Mouse (Mus musculus): Measurements from ENCODE around the gene Tmem8b. TPM values are rescaled to one million over a fixed set of nuclear protein-coding genes. Genes with fewer than 3 reads are reported as not detected.

Tmem8b gene
- polyA plus RNA-seq, 1 experiment from 2014 or later: 2.7 TPM

DNA sequence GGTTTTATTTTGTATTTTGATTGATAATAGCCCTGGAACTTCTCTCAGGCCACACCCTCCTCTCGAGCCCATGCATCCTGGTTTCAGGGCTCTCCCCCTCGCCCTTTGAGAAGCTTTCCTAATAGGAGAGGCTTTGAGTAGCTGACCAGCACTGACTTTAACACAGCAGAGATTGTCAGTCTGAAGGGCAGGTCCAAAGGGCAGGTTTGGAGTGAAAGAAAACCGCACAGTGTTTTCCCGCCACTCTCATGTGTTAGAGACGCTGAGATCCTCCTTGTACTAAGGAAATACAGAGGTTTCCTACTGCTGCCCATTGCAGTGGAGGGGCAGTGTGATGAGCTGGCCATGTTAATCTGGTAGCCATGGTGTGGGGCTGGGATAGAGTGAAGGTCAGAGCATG lies 6.2 kb downstream of the Tmem8b start:
- H3K27me3 ChIP-seq (ENCODE audit: control insufficient read depth, insufficient read depth, low read length): no peaks in the 10 kb centered on the region
- ATAC-seq (replicated peaks; ENCODE audit: insufficient number of reproducible peaks, low FRiP score, low TSS enrichment): no peak
- 74% methylated on average over 5 of the region's 5 CpGs for WGBS (ENCODE audit: insufficient replicate concordance)

DNA sequence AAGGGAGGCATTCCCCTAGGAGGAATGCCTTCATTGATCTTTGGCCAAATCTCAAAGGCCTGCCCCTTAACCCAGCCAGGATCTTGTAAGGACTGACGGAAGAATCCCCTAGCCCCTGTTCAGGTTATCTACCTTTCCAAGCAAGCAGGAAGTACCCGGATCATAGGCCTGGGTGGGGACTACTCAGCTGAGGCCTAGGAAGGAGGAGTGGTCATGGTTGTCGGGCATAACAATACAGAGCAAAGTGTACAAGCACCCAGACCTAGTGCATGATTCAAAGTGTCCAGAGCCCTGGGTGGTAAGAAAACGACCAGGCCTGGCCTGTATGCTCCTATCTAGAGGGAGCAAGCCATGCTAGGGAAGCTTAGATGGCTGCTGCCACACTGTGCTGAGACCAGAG lies 6.8 kb downstream of the Tmem8b start:
- Histone ChIP-seq H3K36me3 (ENCODE audit: control insufficient read depth, insufficient read depth, low read length) (peaks cover 2% of the 10 kb centered on the region; the same call in 1 of the 2 replicates), H3K4me2 (no peak overlapping the region), H3K4me3 (ENCODE audit: low read depth, low read length) (no peak overlapping the region), H3K9ac (ENCODE audit: low read depth, low read length) (no peak overlapping the region), H3K27ac (ENCODE audit: low read depth, low read length) (no peak overlapping the region), H3K9me3 (replicated peaks; ENCODE audit: control insufficient read depth, low read length) (no peaks in the 10 kb centered on the region), H3K4me1 (ENCODE audit: control insufficient read depth, insufficient read depth, low read length) (0 out of 2 replicates have a peak, but pooled peaks cover 4% of the 10 kb centered on the region), H3K27me3 (ENCODE audit: control insufficient read depth, insufficient read depth, low read length) (no peaks in the 10 kb centered on the region)
- 69% methylated on average over 4 of the region's 4 CpGs for WGBS (ENCODE audit: insufficient replicate concordance)
- ATAC-seq (replicated peaks; ENCODE audit: insufficient number of reproducible peaks, low FRiP score, low TSS enrichment): no peak

More for the DNA sequence above, 6.2 kb downstream of the Tmem8b start:
- Histone ChIP-seq H3K4me2 (no peak overlapping the region), H3K9ac (ENCODE audit: low read depth, low read length) (no peak overlapping the region), H3K27ac (ENCODE audit: low read depth, low read length) (no peak overlapping the region), H3K4me3 (ENCODE audit: low read depth, low read length) (no peak overlapping the region), H3K9me3 (replicated peaks; ENCODE audit: control insufficient read depth, low read length) (no peaks in the 10 kb centered on the region), H3K4me1 (ENCODE audit: control insufficient read depth, insufficient read depth, low read length) (peaks cover 5% of the 10 kb centered on the region), H3K36me3 (ENCODE audit: control insufficient read depth, insufficient read depth, low read length) (peaks cover 2% of the 10 kb centered on the region; the same call in 1 of the 2 replicates)

DNA sequence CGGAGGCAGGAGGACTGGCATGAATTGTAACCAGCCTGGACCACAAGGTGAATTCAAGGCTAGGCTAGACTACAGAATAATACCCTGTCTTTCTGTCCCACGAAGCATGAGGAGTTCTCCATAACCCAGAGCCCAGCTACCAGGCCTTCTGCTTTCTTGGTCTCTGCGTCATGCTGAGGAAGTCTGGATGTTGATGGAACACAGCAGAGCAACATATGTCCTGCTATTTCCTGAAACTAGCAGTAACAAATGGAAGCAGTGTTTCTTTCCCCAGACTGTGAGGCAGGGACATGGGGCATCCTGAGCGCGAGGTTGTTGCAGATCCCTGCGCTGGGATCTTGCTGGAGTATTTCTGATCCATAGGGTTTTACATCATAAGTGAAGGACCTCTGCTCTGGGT lies 9.8 kb downstream of the Tmem8b start:
- Histone ChIP-seq H3K36me3 (ENCODE audit: control insufficient read depth, insufficient read depth, low read length) (peaks cover 11% of the 10 kb centered on the region), H3K9ac (ENCODE audit: low read depth, low read length) (no peak overlapping the region), H3K27ac (ENCODE audit: low read depth, low read length) (no peak overlapping the region), H3K4me1 (ENCODE audit: control insufficient read depth, insufficient read depth, low read length) (no peaks in the 10 kb centered on the region), H3K4me3 (ENCODE audit: low read depth, low read length) (no peak overlapping the region), H3K4me2 (no peak overlapping the region), H3K9me3 (replicated peaks; ENCODE audit: control insufficient read depth, low read length) (no peaks in the 10 kb centered on the region), H3K27me3 (ENCODE audit: control insufficient read depth, insufficient read depth, low read length) (no peaks in the 10 kb centered on the region)
- ATAC-seq (replicated peaks; ENCODE audit: insufficient number of reproducible peaks, low FRiP score, low TSS enrichment): no peak
- WGBS (ENCODE audit: insufficient replicate concordance): 80% methylated on average over 6 of the region's 6 CpGs

DNA sequence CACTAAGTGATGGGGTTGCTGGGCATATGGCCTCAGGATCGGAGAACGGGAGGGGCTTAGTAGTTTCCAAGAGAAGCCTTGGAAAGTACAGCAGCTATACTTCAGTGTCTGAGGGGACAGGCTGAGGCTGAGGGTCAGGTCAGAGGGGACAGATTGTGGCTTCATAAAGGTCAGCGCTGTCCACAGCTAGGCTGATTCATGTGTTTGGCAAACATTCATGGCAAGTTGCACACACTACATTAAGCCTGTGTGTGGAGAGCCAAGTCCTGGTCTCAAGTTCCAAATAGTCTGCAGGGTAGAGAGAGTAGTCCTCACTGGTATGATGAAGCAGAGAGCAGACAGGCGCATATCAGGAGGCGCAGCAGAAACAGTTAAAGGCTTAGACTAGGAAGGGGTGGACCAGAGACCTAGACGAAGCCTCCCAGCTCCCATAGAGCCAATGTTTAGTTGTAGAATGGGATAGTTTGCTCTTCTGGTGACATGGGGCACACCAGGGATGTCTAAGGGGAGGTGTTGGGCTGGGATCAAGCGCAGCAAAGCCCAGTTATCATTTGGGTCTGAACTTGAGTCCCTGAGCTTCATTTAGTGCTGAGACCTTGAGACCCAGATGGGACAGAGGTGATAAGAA lies 10.8 kb downstream of the Tmem8b start:
- peaks cover 11% of the 10 kb centered on the region for H3K36me3 ChIP-seq (ENCODE audit: control insufficient read depth, insufficient read depth, low read length)
- WGBS (ENCODE audit: insufficient replicate concordance): 73% methylated on average over 7 of the region's 7 CpGs

DNA sequence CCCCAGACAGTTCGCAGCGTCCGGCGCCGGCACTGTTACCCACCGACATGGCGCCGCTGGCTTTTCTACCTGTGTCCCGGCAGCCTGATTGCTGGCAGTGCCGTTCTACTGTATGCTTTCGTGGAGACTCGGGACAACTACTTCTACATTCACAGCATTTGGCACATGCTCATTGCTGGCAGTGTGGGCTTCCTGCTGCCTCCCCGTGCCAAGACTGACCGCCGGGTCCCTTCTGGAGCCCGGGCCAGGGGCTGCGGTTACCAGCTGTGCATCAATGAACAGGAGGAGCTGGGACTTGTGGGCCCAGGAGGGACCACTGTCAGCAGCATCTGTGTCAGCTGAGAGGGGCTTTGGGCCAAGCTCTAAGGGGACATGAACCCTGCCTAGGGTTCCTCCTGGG lies 21.2 kb downstream of the Tmem8b start:
- Histone ChIP-seq H3K9me3 (replicated peaks; ENCODE audit: control insufficient read depth, low read length) (no peaks in the 10 kb centered on the region), H3K4me3 (ENCODE audit: low read depth, low read length) (no peak overlapping the region), H3K9ac (ENCODE audit: low read depth, low read length) (no peak overlapping the region), H3K36me3 (ENCODE audit: control insufficient read depth, insufficient read depth, low read length) (0 out of 2 replicates have a peak, but pooled peaks cover 3% of the 10 kb centered on the region), H3K27me3 (ENCODE audit: control insufficient read depth, insufficient read depth, low read length) (no peaks in the 10 kb centered on the region), H3K27ac (ENCODE audit: low read depth, low read length) (no peak overlapping the region), H3K4me2 (no peak overlapping the region), H3K4me1 (ENCODE audit: control insufficient read depth, insufficient read depth, low read length) (peaks cover 12% of the 10 kb centered on the region)
- no peak for ATAC-seq (replicated peaks; ENCODE audit: insufficient number of reproducible peaks, low FRiP score, low TSS enrichment)
- WGBS (ENCODE audit: insufficient replicate concordance): 90% methylated on average over 17 of the region's 17 CpGs

More for the DNA sequence above, 10.8 kb downstream of the Tmem8b start:
- Histone ChIP-seq H3K4me2 (no peak overlapping the region), H3K9me3 (replicated peaks; ENCODE audit: control insufficient read depth, low read length) (no peaks in the 10 kb centered on the region), H3K9ac (ENCODE audit: low read depth, low read length) (no peak overlapping the region), H3K27ac (ENCODE audit: low read depth, low read length) (no peak overlapping the region), H3K4me3 (ENCODE audit: low read depth, low read length) (no peak overlapping the region), H3K4me1 (ENCODE audit: control insufficient read depth, insufficient read depth, low read length) (no peaks in the 10 kb centered on the region), H3K27me3 (ENCODE audit: control insufficient read depth, insufficient read depth, low read length) (no peaks in the 10 kb centered on the region)
- ATAC-seq (replicated peaks; ENCODE audit: insufficient number of reproducible peaks, low FRiP score, low TSS enrichment): no peak

DNA sequence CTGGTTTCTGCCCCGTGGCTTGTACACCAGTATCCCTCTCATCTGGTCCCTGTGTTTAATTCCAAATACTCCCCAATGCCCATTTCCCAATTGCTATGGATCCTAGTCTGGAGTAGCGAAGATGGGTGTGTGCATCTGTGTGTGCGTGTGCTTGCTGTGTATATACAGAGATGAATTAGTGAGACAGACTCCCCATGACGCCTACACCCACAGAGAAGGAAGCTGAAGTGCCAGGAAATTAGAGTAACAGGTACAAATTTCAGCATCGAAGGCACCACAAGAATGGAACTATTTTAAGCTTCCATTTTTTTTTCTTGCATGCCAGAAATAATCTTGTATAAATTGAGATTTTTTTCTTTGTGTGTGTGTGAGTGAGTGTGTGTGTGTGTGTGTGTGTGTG lies 22.3 kb downstream of the Tmem8b start:
- H3K9ac ChIP-seq (ENCODE audit: low read depth, low read length): no peak overlapping the region
- H3K27me3 ChIP-seq (ENCODE audit: control insufficient read depth, insufficient read depth, low read length): no peaks in the 10 kb centered on the region
- no peak overlapping the region for H3K4me2 ChIP-seq
- H3K9me3 ChIP-seq (replicated peaks; ENCODE audit: control insufficient read depth, low read length): no peaks in the 10 kb centered on the region
- no peak overlapping the region for H3K4me3 ChIP-seq (ENCODE audit: low read depth, low read length)
- no peak for ATAC-seq (replicated peaks; ENCODE audit: insufficient number of reproducible peaks, low FRiP score, low TSS enrichment)
- 0 out of 2 replicates have a peak, but pooled peaks cover 3% of the 10 kb centered on the region for H3K36me3 ChIP-seq (ENCODE audit: control insufficient read depth, insufficient read depth, low read length)
- WGBS (ENCODE audit: insufficient replicate concordance): 74% methylated on average over 5 of the region's 5 CpGs
- H3K4me1 ChIP-seq (ENCODE audit: control insufficient read depth, insufficient read depth, low read length): peaks cover 18% of the 10 kb centered on the region
- no peak overlapping the region for H3K27ac ChIP-seq (ENCODE audit: low read depth, low read length)

DNA sequence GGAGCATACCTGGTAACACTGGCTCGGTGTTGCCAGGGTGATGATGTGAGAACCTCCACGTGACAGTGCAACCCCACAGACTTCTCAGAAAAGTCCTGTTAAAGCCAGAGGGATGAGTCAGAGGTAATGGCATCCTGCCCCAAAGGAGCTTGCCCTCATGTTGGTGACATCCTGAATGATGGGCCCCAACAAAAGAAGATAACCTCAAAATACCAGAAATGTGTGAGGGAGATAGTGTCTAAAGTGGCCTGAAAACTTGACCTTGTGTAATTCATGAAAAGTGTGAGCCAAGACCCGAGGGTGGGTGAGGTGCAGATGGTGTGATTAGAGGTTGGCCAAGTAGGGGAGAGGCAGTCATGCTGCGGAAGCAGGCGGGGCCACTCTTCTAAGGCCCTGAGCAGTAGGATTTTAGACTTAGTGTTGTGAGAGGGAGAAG lies 25.1 kb downstream of the Tmem8b start:
- Histone ChIP-seq H3K27me3 (ENCODE audit: control insufficient read depth, insufficient read depth, low read length) (no peaks in the 10 kb centered on the region), H3K27ac (ENCODE audit: low read depth, low read length) (no peak overlapping the region), H3K36me3 (ENCODE audit: control insufficient read depth, insufficient read depth, low read length) (0 out of 2 replicates have a peak, but pooled peaks cover 3% of the 10 kb centered on the region), H3K4me3 (ENCODE audit: low read depth, low read length) (no peak overlapping the region), H3K4me2 (no peak overlapping the region), H3K9me3 (replicated peaks; ENCODE audit: control insufficient read depth, low read length) (no peaks in the 10 kb centered on the region), H3K4me1 (ENCODE audit: control insufficient read depth, insufficient read depth, low read length) (peaks cover 18% of the 10 kb centered on the region), H3K9ac (ENCODE audit: low read depth, low read length) (no peak overlapping the region)
- ATAC-seq (replicated peaks; ENCODE audit: insufficient number of reproducible peaks, low FRiP score, low TSS enrichment): no peak
- WGBS (ENCODE audit: insufficient replicate concordance): 37% methylated on average over 5 of the region's 5 CpGs

DNA sequence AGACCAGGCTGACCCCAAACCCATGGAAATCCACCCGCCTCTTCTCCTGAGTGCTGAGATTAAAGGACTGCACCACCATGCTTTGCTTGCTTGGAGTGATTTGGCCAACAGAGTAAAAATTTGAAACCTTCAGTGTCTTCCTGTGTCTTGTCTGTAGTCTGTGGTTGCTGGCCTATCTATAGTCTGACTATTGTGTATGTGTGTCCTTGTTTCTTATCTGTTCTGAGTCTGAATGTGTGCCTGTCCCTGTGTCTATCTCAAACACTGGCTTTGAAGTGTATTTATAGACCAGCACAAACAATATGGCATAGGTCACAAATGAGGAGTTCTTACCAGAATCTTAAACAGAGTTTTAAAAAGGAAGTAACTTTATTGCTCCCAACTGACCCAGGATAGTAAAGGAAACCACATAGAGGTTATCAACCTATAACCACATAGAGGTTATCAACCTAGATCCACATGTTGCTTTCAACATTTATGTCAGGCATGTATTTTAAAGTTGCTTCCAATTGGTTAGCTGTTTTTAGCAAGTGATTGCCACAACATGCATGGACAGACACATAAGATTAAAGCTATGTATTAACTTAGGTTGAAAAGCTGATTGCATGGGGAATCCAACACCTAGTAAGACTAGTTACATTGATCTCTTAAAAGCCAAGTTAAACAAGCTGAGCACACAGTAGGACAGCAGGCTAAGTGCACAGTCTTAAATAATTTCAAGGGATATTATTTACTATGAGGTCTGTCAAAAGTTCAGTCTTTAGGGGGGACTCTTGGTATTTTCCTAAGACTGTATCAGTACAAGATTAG lies 25.9 kb downstream of the Tmem8b start:
- Histone ChIP-seq H3K36me3 (ENCODE audit: control insufficient read depth, insufficient read depth, low read length) (0 out of 2 replicates have a peak, but pooled peaks cover 3% of the 10 kb centered on the region), H3K4me3 (ENCODE audit: low read depth, low read length) (no peak overlapping the region), H3K9me3 (replicated peaks; ENCODE audit: control insufficient read depth, low read length) (no peaks in the 10 kb centered on the region), H3K4me2 (no peak overlapping the region), H3K9ac (ENCODE audit: low read depth, low read length) (no peak overlapping the region), H3K27me3 (ENCODE audit: control insufficient read depth, insufficient read depth, low read length) (no peaks in the 10 kb centered on the region), H3K4me1 (ENCODE audit: control insufficient read depth, insufficient read depth, low read length) (peaks cover 18% of the 10 kb centered on the region), H3K27ac (ENCODE audit: low read depth, low read length) (no peak overlapping the region)
- no peak for ATAC-seq (replicated peaks; ENCODE audit: insufficient number of reproducible peaks, low FRiP score, low TSS enrichment)
- WGBS (ENCODE audit: insufficient replicate concordance): 73% methylated on average over 1 of the region's 1 CpGs

Measured in heart, embryonic 11.5 days (tissue).